Mouse (Mus musculus): ENCODE measurements around the gene Il18rap.

DNA sequence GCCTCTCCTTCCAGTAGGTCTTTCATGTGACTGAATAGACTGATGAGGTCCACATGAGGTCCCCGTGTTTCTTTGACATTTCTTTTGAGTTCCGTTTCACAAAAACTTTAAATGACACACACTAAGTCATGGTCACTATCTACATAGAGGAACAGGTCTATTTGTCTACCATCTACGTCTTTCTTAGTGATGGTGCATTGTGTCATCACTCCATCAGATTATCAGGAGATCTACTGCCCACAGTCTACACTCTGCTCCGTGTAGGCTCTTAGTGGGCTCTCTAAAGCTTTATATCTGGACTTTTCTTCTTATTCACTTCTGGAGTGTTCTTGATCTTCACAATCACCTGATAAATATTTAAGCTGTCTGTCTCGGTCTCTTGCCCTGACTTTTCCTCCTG is 14.1 kb downstream of the Il18rap start:
- no peak for TF ChIP-seq CTCF (conservative IDR thresholded peaks at IDR 0.05; ENCODE audit: low read length)
- no peak for TF ChIP-seq NANOG (IDR thresholded peaks at IDR 0.05; ENCODE audit: borderline replicate concordance, low read length)
- no peak for TF ChIP-seq POU5F1 (IDR thresholded peaks at IDR 0.05; ENCODE audit: borderline replicate concordance, low read length)
